38 mouse cellular contexts compared by ENCODE assay signal in the genomic region with DNA sequence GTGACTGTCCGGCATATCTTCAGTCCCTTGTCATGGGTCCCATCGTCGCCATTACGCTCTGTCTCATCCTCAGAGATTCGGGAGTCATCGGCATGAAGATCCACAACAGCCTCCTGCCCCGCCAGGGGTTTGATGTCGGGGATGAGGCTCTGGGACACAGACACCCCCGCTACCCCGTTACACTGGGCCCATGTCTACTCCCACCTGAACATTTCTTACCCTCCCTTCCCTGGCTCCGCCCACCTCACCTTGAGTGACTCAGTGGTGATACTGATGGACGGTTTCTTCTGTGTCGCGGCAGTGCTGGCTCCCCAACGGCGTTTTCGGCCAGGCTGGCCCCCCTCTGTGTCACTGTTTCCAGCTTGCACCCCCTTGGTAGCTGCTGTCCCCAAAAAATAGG. TPM values are rescaled to one million over a fixed set of nuclear protein-coding genes. Genes with fewer than 3 reads are reported as not detected.
"Had no signal": no experiment of that assay in that cellular context is flagged by ENCODE, and none has a peak within 500 bp of the region (broad histone marks: within the 10 kb centered on the region; RNA-seq: fewer than 3 reads in every experiment).

No protein-coding gene starts in this region.

- H3K9ac ChIP-seq: embryonic facial prominence, embryonic 12.5 days; embryonic facial prominence, embryonic 13.5 days; embryonic facial prominence, embryonic 15.5 days; forebrain, embryonic 12.5 days; forebrain, embryonic 13.5 days; forebrain, embryonic 15.5 days; forebrain, postnatal 0 days had no signal

- H3K27ac ChIP-seq: embryonic facial prominence, embryonic 10.5 days; embryonic facial prominence, embryonic 12.5 days; embryonic facial prominence, embryonic 13.5 days; embryonic facial prominence, embryonic 15.5 days; forebrain, embryonic 10.5 days; forebrain, embryonic 12.5 days; forebrain, embryonic 13.5 days; forebrain, embryonic 15.5 days; gastrocnemius, adult 2 months; heart, adult 2 months; heart, embryonic 10.5 days had no signal

- DNase-seq: cerebellum, adult 2 months; cerebellum, adult 8-10 months; cerebellum, adult 9-10 months; cerebellum, postnatal 10 days; cerebellum, postnatal 14 days; cerebellum, postnatal 25 days; embryo, embryonic 11 days; forebrain, postnatal 0 days; gastrocnemius, adult 2 months; gastrocnemius, postnatal 10 days; gastrocnemius, postnatal 14 days; gastrocnemius, postnatal 25 days; gastrocnemius, postnatal 36 days; heart, adult 2 months had no signal

- H3K27me3 ChIP-seq: embryonic facial prominence, embryonic 12.5 days; embryonic facial prominence, embryonic 13.5 days; embryonic facial prominence, embryonic 15.5 days; forebrain, embryonic 12.5 days; forebrain, embryonic 13.5 days; forebrain, embryonic 15.5 days had no signal

- H3K9me3 ChIP-seq: embryonic facial prominence, embryonic 10.5 days; embryonic facial prominence, embryonic 12.5 days; embryonic facial prominence, embryonic 13.5 days; embryonic facial prominence, embryonic 15.5 days; forebrain, embryonic 10.5 days; forebrain, embryonic 12.5 days; forebrain, embryonic 13.5 days; forebrain, embryonic 15.5 days; heart, embryonic 10.5 days had no signal

- H3K4me3 ChIP-seq: embryonic facial prominence, embryonic 10.5 days; embryonic facial prominence, embryonic 12.5 days; embryonic facial prominence, embryonic 13.5 days; embryonic facial prominence, embryonic 15.5 days; erythroblast, embryonic 14.5 days; forebrain, embryonic 10.5 days; forebrain, embryonic 12.5 days; forebrain, embryonic 13.5 days; forebrain, embryonic 15.5 days; gastrocnemius, adult 2 months; heart, adult 2 months; heart, embryonic 10.5 days had no signal

- H3K4me2 ChIP-seq: embryonic facial prominence, embryonic 12.5 days; embryonic facial prominence, embryonic 13.5 days; embryonic facial prominence, embryonic 15.5 days; forebrain, embryonic 12.5 days; forebrain, embryonic 13.5 days; forebrain, embryonic 15.5 days had no signal

RNA-seq across cellular contexts. Expression of gene Gm17606, which starts 5.7 kb away (rescaled TPM):
- total RNA-seq: common myeloid progenitor, adult 5-6 weeks; forebrain, postnatal 0 days; gastrocnemius, adult 18-20 months; gastrocnemius, adult 2 months; gastrocnemius, adult 8-10 months; gastrocnemius, postnatal 10 days; gastrocnemius, postnatal 14 days; gastrocnemius, postnatal 25 days; gastrocnemius, postnatal 36 days; gastrocnemius, postnatal 4 days; granulocyte monocyte progenitor cell, adult 5-6 weeks; heart, adult 2 months; heart, adult 8-10 months had no signal
- polyA plus RNA-seq: cerebellum, adult 2 months; cortical plate, adult 2 months; embryonic facial prominence, embryonic 10.5 days; embryonic facial prominence, embryonic 11.5 days; embryonic facial prominence, embryonic 13.5 days; embryonic facial prominence, embryonic 14.5 days; embryonic facial prominence, embryonic 15.5 days; erythroblast, embryonic 14.5 days; forebrain, embryonic 10.5 days; forebrain, embryonic 11.5 days; forebrain, embryonic 12.5 days; forebrain, embryonic 13.5 days; forebrain, embryonic 14.5 days; forebrain, embryonic 15.5 days; forebrain, postnatal 0 days; frontal cortex, adult 2 months; gonadal fat pad, adult 2 months; heart, adult 2 months; heart, embryonic 10.5 days had no signal

RNA-seq across cellular contexts. Expression of gene Psmb11, which starts 25.2 kb away (rescaled TPM):
- total RNA-seq: common myeloid progenitor, adult 5-6 weeks; forebrain, postnatal 0 days; gastrocnemius, adult 18-20 months; gastrocnemius, adult 2 months; gastrocnemius, adult 8-10 months; gastrocnemius, postnatal 10 days; gastrocnemius, postnatal 14 days; gastrocnemius, postnatal 25 days; gastrocnemius, postnatal 4 days; heart, adult 2 months; heart, adult 8-10 months had no signal
- polyA plus RNA-seq: cerebellum, adult 2 months; embryonic facial prominence, embryonic 11.5 days; embryonic facial prominence, embryonic 13.5 days; embryonic facial prominence, embryonic 14.5 days; embryonic facial prominence, embryonic 15.5 days; erythroblast, embryonic 14.5 days; forebrain, embryonic 11.5 days; forebrain, embryonic 14.5 days; forebrain, embryonic 16.5 days; gonadal fat pad, adult 2 months; heart, adult 2 months; heart, embryonic 10.5 days had no signal
